Mouse (Mus musculus): ENCODE data around the gene Ndst2.

GRCm38 (mm10) chr14:20686576-20686975, 47.8 kb downstream of the Ndst2 start:
- no peak for TF ChIP-seq POLR2AphosphoS2 (IDR thresholded peaks at IDR 0.05; ENCODE audit: insufficient read length, low read depth)
- no peak for TF ChIP-seq POLR2A (IDR thresholded peaks at IDR 0.05; ENCODE audit: insufficient read length, low read depth)
- TF ChIP-seq TCF12 (IDR thresholded peaks at IDR 0.05; ENCODE audit: insufficient read depth, poor library complexity, severe bottlenecking), result no peak
- TF ChIP-seq CEBPB (IDR thresholded peaks at IDR 0.05; ENCODE audit: insufficient read depth, poor library complexity, severe bottlenecking), result no peak
- TF ChIP-seq MYOG (IDR thresholded peaks at IDR 0.05; ENCODE audit: control insufficient read depth in 1 of 3, insufficient read depth in 1 of 3, insufficient read length in 2 of 3, low read depth in 2 of 3), result no peak
- TF ChIP-seq E2F4 (IDR thresholded peaks at IDR 0.05; ENCODE audit: insufficient read depth), result no peak
- no peak for TF ChIP-seq USF1 (IDR thresholded peaks at IDR 0.05; ENCODE audit: low read depth)

Measured in myocyte (in vitro differentiated cells).